Mouse (Mus musculus): ENCODE data around the gene Lsm4. TPM values are rescaled to one million over a fixed set of nuclear protein-coding genes. Genes with fewer than 3 reads are reported as not detected.
A peak's percentile ranks its signal among the peaks of the same experiment; 100 is the strongest.

The Lsm4 gene
- total and polyA plus RNA-seq, 2 experiments from 2014 or later, result 157 to 312 TPM

DNA sequence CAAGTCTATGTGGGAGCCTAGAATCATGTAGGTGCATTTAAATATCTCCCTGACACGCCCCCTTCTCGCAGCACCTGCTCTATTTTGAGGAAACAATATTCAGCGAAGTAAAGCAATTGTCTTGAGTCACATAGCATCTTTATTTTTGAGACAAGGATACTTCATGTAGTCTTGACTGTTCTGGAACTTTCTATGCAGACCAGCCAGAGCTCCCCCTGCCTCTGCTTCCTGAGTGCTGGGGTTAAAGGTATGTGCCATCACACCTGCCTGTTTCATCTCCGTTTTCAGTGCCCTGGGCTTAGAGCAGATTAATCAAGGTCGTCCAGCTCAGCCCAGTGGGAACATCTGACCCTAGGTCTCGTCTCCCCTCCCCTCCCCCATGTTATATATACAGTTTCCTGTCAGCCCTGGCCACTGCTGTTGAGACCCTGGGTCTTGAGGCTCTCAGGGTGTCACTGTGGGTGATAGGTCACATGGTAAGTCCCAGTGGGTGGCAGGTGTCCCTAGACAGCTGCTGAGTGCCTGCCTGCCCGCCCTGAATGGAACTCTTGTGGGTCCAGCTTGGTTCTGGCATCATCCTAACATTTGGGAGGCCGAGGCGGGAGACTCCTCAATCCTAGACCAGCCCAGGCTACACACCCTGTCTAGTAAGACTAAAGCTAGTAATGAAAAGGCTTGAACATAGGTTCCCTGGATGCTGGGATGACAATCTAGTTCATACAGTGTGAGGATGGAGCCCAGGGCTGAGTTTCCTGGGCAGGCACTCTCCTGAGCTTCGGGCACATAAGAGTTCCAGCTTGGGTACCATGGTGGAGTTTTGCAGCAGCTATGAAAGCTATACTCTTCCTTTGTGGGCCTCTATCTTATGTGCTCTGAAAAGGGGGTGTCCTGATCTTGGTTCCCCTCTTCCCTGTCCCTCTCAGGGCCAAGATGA lies 28.3 kb downstream of the Lsm4 start:
- H3K9me3 ChIP-seq (ENCODE audit: low read length), result no peaks in the 10 kb centered on the region
- H3K27me3 ChIP-seq (ENCODE audit: insufficient read depth, low read length), result no peaks in the 10 kb centered on the region
- ATAC-seq (ENCODE audit: low FRiP score) (no peak), DNase-seq (ENCODE audit: low spot score) (no peak)
- peak overlapping the region; percentile 97; the same call in 1 of the 2 replicates for H3K27ac ChIP-seq (ENCODE audit: low read depth, low read length)
- 50% methylated on average over 10 of the region's 10 CpGs for WGBS
- H3K36me3 ChIP-seq (ENCODE audit: insufficient read depth, low read length), result no peaks in the 10 kb centered on the region
- H3K4me3 ChIP-seq (ENCODE audit: low read depth, low read length), result peak overlapping the region; percentile 92
- H3K4me2 ChIP-seq (ENCODE audit: low read depth, low read length, poor library complexity, severe bottlenecking), result peak overlapping the region; percentile 64
- TF ChIP-seq CTCF (IDR thresholded peaks at IDR 0.05), result no peak
- peak overlapping the region; percentile 37; the same call in 1 of the 2 replicates for H3K9ac ChIP-seq (replicated peaks; ENCODE audit: low read length, poor library complexity, severe bottlenecking)
- H3K4me1 ChIP-seq (ENCODE audit: insufficient read depth, low read length), result peaks cover 16% of the 10 kb centered on the region

DNA sequence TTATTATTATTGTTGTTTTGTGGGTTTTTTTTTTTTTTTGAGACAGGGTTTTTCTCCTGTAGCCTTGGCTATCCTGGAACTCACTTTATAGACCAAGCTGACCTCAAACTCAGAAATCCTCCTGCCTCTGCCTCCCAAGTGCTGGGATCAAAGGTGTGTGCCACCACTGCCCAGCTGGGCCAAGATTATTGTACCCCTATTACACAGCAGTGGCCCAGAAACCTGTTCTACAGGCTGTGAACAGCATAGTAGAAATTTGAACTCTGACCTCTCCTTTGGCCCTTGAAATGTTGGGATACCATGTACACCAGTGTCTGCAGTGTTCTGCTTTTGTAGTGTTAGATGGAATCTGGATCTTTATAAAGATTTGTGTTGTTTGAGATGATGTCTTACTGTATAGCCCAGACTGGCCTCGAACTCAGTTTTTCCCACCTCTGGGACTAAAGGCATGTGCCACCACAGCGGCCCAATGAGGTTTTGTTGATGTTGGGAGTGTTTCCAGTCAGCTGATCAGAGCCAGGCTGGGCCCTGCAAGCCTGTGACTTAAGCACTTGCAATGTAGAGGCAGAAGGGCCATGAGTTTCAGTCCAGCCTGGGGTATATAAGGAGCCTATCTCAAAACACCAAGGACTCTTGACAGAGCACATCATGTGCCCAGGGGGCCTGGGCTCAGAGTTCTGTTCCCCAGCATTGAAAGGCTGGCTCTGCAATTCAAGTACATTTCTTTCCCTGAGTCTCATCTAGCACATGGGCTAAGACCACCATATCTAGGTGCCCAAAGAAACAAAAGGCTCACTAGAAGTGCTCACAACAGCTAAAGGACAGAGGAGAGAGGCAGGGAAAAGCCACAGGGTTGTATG lies 29.2 kb downstream of the Lsm4 start:
- no peaks in the 10 kb centered on the region for H3K36me3 ChIP-seq (ENCODE audit: insufficient read depth, low read length)
- H3K27me3 ChIP-seq (ENCODE audit: insufficient read depth, low read length), result no peaks in the 10 kb centered on the region
- peak overlapping the region; percentile 64 for H3K4me2 ChIP-seq (ENCODE audit: low read depth, low read length, poor library complexity, severe bottlenecking)
- H3K9ac ChIP-seq (replicated peaks; ENCODE audit: low read length, poor library complexity, severe bottlenecking), result no peak overlapping the region
- no peak for TF ChIP-seq CTCF (IDR thresholded peaks at IDR 0.05)
- no peaks in the 10 kb centered on the region for H3K9me3 ChIP-seq (ENCODE audit: low read length)
- ATAC-seq (ENCODE audit: low FRiP score) (no peak), DNase-seq (ENCODE audit: low spot score) (no peak)
- peak overlapping the region; percentile 92; the same call in 1 of the 2 replicates for H3K4me3 ChIP-seq (ENCODE audit: low read depth, low read length)
- peaks cover 10% of the 10 kb centered on the region for H3K4me1 ChIP-seq (ENCODE audit: insufficient read depth, low read length)
- WGBS, result 87% methylated on average over 2 of the region's 2 CpGs
- H3K27ac ChIP-seq (ENCODE audit: low read depth, low read length), result no peak overlapping the region

DNA sequence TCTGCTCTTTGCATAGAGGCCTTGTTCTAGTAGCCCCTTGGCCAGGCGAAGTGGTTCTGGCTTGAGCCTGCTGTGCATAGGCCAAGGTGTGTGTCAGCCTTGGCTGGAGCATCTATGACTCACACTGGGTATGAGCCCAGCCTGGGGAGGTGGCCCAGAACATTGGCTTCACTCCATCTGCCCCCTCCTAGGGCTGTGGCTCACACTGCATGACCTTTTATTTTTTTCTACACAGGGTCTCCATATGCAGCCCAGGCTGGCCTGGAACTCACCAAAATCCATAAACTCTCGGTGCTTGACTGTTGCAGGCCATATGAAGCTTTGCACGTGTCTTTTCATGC lies 29.8 kb downstream of the Lsm4 start:
- TF ChIP-seq CTCF (IDR thresholded peaks at IDR 0.05), result no peak
- Histone ChIP-seq H3K4me3 (ENCODE audit: low read depth, low read length) (no peak overlapping the region), H3K9ac (replicated peaks; ENCODE audit: low read length, poor library complexity, severe bottlenecking) (no peak overlapping the region), H3K4me1 (ENCODE audit: insufficient read depth, low read length) (peaks cover 10% of the 10 kb centered on the region), H3K27me3 (ENCODE audit: insufficient read depth, low read length) (no peaks in the 10 kb centered on the region), H3K27ac (ENCODE audit: low read depth, low read length) (no peak overlapping the region), H3K4me2 (ENCODE audit: low read depth, low read length, poor library complexity, severe bottlenecking) (peak overlapping the region; percentile 20; the same call in 1 of the 2 replicates), H3K36me3 (ENCODE audit: insufficient read depth, low read length) (no peaks in the 10 kb centered on the region), H3K9me3 (ENCODE audit: low read length) (no peaks in the 10 kb centered on the region)
- ATAC-seq (ENCODE audit: low FRiP score), result no peak
- DNase-seq (ENCODE audit: low spot score), result no peak
- WGBS, result 82% methylated on average over 3 of the region's 3 CpGs

DNA sequence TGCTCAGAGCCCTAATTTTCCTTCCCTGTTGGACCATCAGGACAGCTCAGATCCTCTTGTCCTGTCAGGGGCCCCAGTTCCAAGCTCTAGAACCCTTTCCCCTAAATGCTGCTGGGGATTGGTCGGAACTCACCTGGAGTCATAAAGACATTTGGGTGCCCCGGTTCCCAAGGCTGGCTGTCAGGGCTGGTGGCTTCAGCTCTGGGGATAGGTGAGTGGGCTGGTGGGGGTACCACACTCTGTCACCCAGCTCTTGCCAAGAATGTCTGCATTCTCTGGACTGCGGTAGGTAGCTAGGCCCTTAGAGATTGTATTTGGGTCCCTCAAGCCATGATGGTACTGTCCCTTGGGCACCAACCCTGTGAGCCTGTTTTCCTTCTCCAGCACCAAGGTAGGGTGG lies 30.2 kb downstream of the Lsm4 start, which contains the start of gene Iqcn:
TSS of gene Iqcn (plus strand) at position 171 of the 400 bp plus-strand sequence.
- whole genome bisulfite sequencing, result 96% methylated on average over 3 of the region's 3 CpGs
- Histone ChIP-seq H3K9me3 (ENCODE audit: low read length) (no peaks in the 10 kb centered on the region), H3K27ac (ENCODE audit: low read depth, low read length) (no peak within 1 kb of the TSS), H3K36me3 (ENCODE audit: insufficient read depth, low read length) (no peaks in the 10 kb centered on the region), H3K4me2 (ENCODE audit: low read depth, low read length, poor library complexity, severe bottlenecking) (peak within 1 kb of the TSS; percentile 20), H3K4me1 (ENCODE audit: insufficient read depth, low read length) (peaks cover 7% of the 10 kb centered on the region), H3K27me3 (ENCODE audit: insufficient read depth, low read length) (no peaks in the 10 kb centered on the region), H3K9ac (replicated peaks; ENCODE audit: low read length, poor library complexity, severe bottlenecking) (no peak within 1 kb of the TSS), H3K4me3 (ENCODE audit: low read depth, low read length) (no peak within 1 kb of the TSS)
- no peak for TF ChIP-seq CTCF (IDR thresholded peaks at IDR 0.05)
- ATAC-seq (ENCODE audit: low FRiP score), result no peak
- no peak for DNase-seq (ENCODE audit: low spot score)

DNA sequence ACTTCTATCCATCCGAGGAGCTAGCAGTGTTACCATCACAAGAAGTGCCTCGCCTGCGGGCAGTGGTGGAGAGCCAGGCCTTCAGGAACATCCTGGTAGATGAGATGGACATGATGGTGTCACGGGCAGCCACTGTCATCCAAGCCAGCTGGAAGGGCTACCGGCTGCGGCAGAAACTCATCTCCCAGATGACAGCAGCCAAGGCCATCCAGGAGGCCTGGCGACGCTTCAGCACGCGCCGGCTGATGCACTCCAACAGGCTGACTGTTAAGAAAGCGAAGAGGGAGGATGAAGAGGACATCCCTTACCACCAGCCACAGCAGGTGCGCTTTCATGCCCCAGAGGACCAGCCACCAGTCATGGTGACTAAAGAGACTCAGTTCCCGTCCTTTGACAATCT lies 35.2 kb downstream of the Lsm4 start:
- TF ChIP-seq CTCF (IDR thresholded peaks at IDR 0.05), result no peak
- no peak overlapping the region for H3K4me2 ChIP-seq (ENCODE audit: low read depth, low read length, poor library complexity, severe bottlenecking)
- no peaks in the 10 kb centered on the region for H3K27me3 ChIP-seq (ENCODE audit: insufficient read depth, low read length)
- H3K4me1 ChIP-seq (ENCODE audit: insufficient read depth, low read length), result no peaks in the 10 kb centered on the region
- DNase-seq (ENCODE audit: low spot score) (no peak), ATAC-seq (ENCODE audit: low FRiP score) (no peak)
- no peak overlapping the region for H3K9ac ChIP-seq (replicated peaks; ENCODE audit: low read length, poor library complexity, severe bottlenecking)
- no peaks in the 10 kb centered on the region for H3K9me3 ChIP-seq (ENCODE audit: low read length)
- no peak overlapping the region for H3K27ac ChIP-seq (ENCODE audit: low read depth, low read length)
- no peak overlapping the region for H3K4me3 ChIP-seq (ENCODE audit: low read depth, low read length)
- 94% methylated on average over 14 of the region's 14 CpGs for WGBS
- H3K36me3 ChIP-seq (ENCODE audit: insufficient read depth, low read length), result peaks cover 3% of the 10 kb centered on the region; the same call in 1 of the 2 replicates

All from midbrain, postnatal 0 days (tissue).